ENCODE assay signal across 26 mouse cellular contexts in the genomic region with DNA sequence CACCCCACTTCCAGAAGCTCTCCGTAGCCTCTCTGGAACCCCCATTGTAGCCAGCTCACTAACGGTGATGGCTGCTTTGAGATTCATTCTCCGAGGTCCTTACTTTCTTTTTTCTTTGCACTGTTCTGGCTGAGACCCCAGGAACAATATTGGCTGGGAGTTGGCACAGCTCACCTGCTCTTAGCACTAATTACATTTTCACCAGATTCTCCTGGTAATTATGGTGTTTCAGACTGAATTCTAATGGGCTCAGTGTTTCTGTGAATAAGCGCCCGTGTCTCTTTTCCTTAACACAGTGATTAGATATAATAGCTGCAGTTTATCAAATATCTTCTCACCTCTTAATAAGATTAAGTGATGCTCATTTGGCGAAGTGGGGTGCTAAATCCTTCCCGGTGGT.
"Had no signal": no experiment of that assay in that cellular context is flagged by ENCODE, and none has a peak within 500 bp of the region (broad histone marks: within the 10 kb centered on the region; RNA-seq: fewer than 3 reads in every experiment).

No protein-coding gene starts in this region.

- ATAC-seq: inflammation-experienced regulatory T-cells, adult 6 months; intestine, embryonic 15.5 days; intestine, postnatal 0 days had no signal

- H3K4me2 ChIP-seq: heart, embryonic 12.5 days; hindbrain, embryonic 13.5 days; hindbrain, embryonic 15.5 days; intestine, embryonic 15.5 days; limb, embryonic 12.5 days; liver, embryonic 11.5 days; liver, embryonic 13.5 days; liver, embryonic 15.5 days had no signal

- H3K9ac ChIP-seq: heart, embryonic 12.5 days; hindbrain, embryonic 13.5 days; hindbrain, embryonic 15.5 days; intestine, embryonic 15.5 days; limb, embryonic 12.5 days; liver, embryonic 13.5 days; liver, embryonic 15.5 days had no signal

- H3K27me3 ChIP-seq: heart, embryonic 12.5 days; hindbrain, embryonic 13.5 days; hindbrain, embryonic 15.5 days; intestine, embryonic 15.5 days; limb, embryonic 12.5 days; liver, embryonic 13.5 days; liver, embryonic 15.5 days had no signal

- H3K27ac ChIP-seq: gastrocnemius, adult 2 months; heart, adult 2 months; heart, embryonic 10.5 days; hindbrain, embryonic 13.5 days; hindbrain, embryonic 15.5 days; intestine, embryonic 15.5 days; layer of hippocampus, adult 2 months; left cerebral cortex, adult 2 months; limb, embryonic 10.5 days; limb, embryonic 12.5 days; liver, embryonic 13.5 days; liver, embryonic 15.5 days had no signal

- H3K4me3 ChIP-seq: gastrocnemius, adult 2 months; heart, adult 2 months; heart, embryonic 10.5 days; heart, embryonic 12.5 days; hindbrain, embryonic 13.5 days; hindbrain, embryonic 15.5 days; intestine, embryonic 15.5 days; layer of hippocampus, adult 2 months; left cerebral cortex, adult 2 months; limb, embryonic 10.5 days; limb, embryonic 12.5 days; liver, embryonic 13.5 days; liver, embryonic 15.5 days had no signal

- DNase-seq: gastrocnemius, adult 2 months; gastrocnemius, postnatal 10 days; gastrocnemius, postnatal 25 days; heart, adult 2 months; heart, postnatal 10 days; heart, postnatal 4 days; kidney, adult 18-20 months; kidney, adult 8-10 months; kidney, postnatal 10 days; kidney, postnatal 25 days; kidney, postnatal 4 days; liver; liver, embryonic 13.5 days had no signal

- H3K36me3 ChIP-seq: heart, embryonic 10.5 days; heart, embryonic 12.5 days; hindbrain, embryonic 13.5 days; hindbrain, embryonic 15.5 days; intestine, embryonic 15.5 days; limb, embryonic 10.5 days; limb, embryonic 12.5 days; liver, embryonic 13.5 days; liver, embryonic 15.5 days had no signal

- H3K4me1 ChIP-seq: heart, embryonic 10.5 days; heart, embryonic 12.5 days; hindbrain, embryonic 13.5 days; hindbrain, embryonic 15.5 days; intestine, embryonic 15.5 days; limb, embryonic 10.5 days; limb, embryonic 12.5 days; liver, embryonic 13.5 days; liver, embryonic 15.5 days had no signal

- H3K9me3 ChIP-seq: heart, embryonic 10.5 days; heart, embryonic 12.5 days; hindbrain, embryonic 13.5 days; hindbrain, embryonic 15.5 days; intestine, embryonic 15.5 days; limb, embryonic 10.5 days; limb, embryonic 12.5 days; liver, embryonic 13.5 days; liver, embryonic 15.5 days had no signal
